Mouse (Mus musculus): Measurements from ENCODE around the gene Ifna11.
"Not testable (repeated sequence)": the region's sequence is repeated elsewhere in the genome, so short reads cannot be mapped to it uniquely, and the experiment has no call there.

Ifna11 gene

GRCm38 (mm10) chr4:88819659-88820058 is at the start of gene Ifna11:
Ifna11 (plus strand) TSS chr4:88819959.
- no peak for DNase-seq (ENCODE audit: extremely low read depth, insufficient read length, low spot score)

GRCm38 (mm10) chr4:88773534-88773933 is 46.2 kb upstream of the Ifna11 start, which contains the start of gene Gm13290:
Gm13290 (plus strand) TSS chr4:88773834.
- DNase-seq (ENCODE audit: extremely low read depth, insufficient read length, low spot score) = not testable (repeated sequence)

- DNase-seq (ENCODE audit: extremely low read depth, insufficient read length, low spot score) = not testable (repeated sequence)
Observed at GRCm38 (mm10) chr4:88776622-88777021, 43.1 kb upstream of the Ifna11 start, which contains the start of gene Gm13289. Gm13289 (plus strand) TSS chr4:88776922.

- not testable (repeated sequence) for DNase-seq (ENCODE audit: extremely low read depth, insufficient read length, low spot score)
Observed at GRCm38 (mm10) chr4:88779550-88779949, 40.2 kb upstream of the Ifna11 start, which contains the start of gene Gm13272. Gm13272 (plus strand) TSS chr4:88779850.

GRCm38 (mm10) chr4:88780320-88780719 is 39.4 kb upstream of the Ifna11 start:
- not testable (repeated sequence) for DNase-seq (ENCODE audit: extremely low read depth, insufficient read length, low spot score)

- not testable (repeated sequence) for DNase-seq (ENCODE audit: extremely low read depth, insufficient read length, low spot score)
Observed at GRCm38 (mm10) chr4:88781831-88782230, 37.9 kb upstream of the Ifna11 start, which contains the start of gene Ifnz. Ifnz (plus strand) TSS chr4:88782131.

- not testable (repeated sequence) for DNase-seq (ENCODE audit: extremely low read depth, insufficient read length, low spot score)
Observed at GRCm38 (mm10) chr4:88782335-88782734, 37.4 kb upstream of the Ifna11 start.

- not testable (repeated sequence) for DNase-seq (ENCODE audit: extremely low read depth, insufficient read length, low spot score)
Observed at GRCm38 (mm10) chr4:88785409-88785808, 34.4 kb upstream of the Ifna11 start, which contains the start of gene Gm13276. Gm13276 (plus strand) TSS chr4:88785709.

- DNase-seq (ENCODE audit: extremely low read depth, insufficient read length, low spot score) = not testable (repeated sequence)
Observed at GRCm38 (mm10) chr4:88788402-88788801, 31.4 kb upstream of the Ifna11 start, which contains the start of gene Gm13277. Gm13277 (plus strand) TSS chr4:88788632.

- DNase-seq (ENCODE audit: extremely low read depth, insufficient read length, low spot score) = not testable (repeated sequence)
Observed at GRCm38 (mm10) chr4:88791250-88791649, 28.5 kb upstream of the Ifna11 start, which contains the start of gene Gm13278. Gm13278 (plus strand) TSS chr4:88791550.

GRCm38 (mm10) chr4:88793936-88794675 is 25.7 kb upstream of the Ifna11 start, which contains the start of gene Gm13275:
Gm13275 (plus strand) TSS chr4:88794487.
- not testable (repeated sequence) for DNase-seq (ENCODE audit: extremely low read depth, insufficient read length, low spot score)

- DNase-seq (ENCODE audit: extremely low read depth, insufficient read length, low spot score) = not testable (repeated sequence)
Observed at GRCm38 (mm10) chr4:88797097-88797496, 22.7 kb upstream of the Ifna11 start, which contains the start of gene Gm13279. Gm13279 (plus strand) TSS chr4:88797397.

GRCm38 (mm10) chr4:88799365-88799764 is 20.4 kb upstream of the Ifna11 start, which contains the start of gene Gm13285:
Gm13285 (plus strand) TSS chr4:88799665.
- DNase-seq (ENCODE audit: extremely low read depth, insufficient read length, low spot score) = not testable (repeated sequence)

- not testable (repeated sequence) for DNase-seq (ENCODE audit: extremely low read depth, insufficient read length, low spot score)
Observed at GRCm38 (mm10) chr4:88802954-88803353, 16.8 kb upstream of the Ifna11 start, which contains the start of gene Gm13287. Gm13287 (plus strand) TSS chr4:88803254.

- DNase-seq (ENCODE audit: extremely low read depth, insufficient read length, low spot score) = not testable (repeated sequence)
Observed at GRCm38 (mm10) chr4:88805231-88805630, 14.5 kb upstream of the Ifna11 start, which contains the start of gene Gm13288. Gm13288 (plus strand) TSS chr4:88805531.

GRCm38 (mm10) chr4:88805761-88806160 is 14.0 kb upstream of the Ifna11 start:
- not testable (repeated sequence) for DNase-seq (ENCODE audit: extremely low read depth, insufficient read length, low spot score)

GRCm38 (mm10) chr4:88815928-88816327 is 3.8 kb upstream of the Ifna11 start, which contains the start of gene Ifna7:
Ifna7 (plus strand) TSS chr4:88816228.
- DNase-seq (ENCODE audit: extremely low read depth, insufficient read length, low spot score) = no peak

- DNase-seq (ENCODE audit: extremely low read depth, insufficient read length, low spot score) = no peak
Observed at GRCm38 (mm10) chr4:88822995-88823394, 3.2 kb downstream of the Ifna11 start.

GRCm38 (mm10) chr4:88827116-88827515 is 7.4 kb downstream of the Ifna11 start, which contains the start of gene Ifna6:
Ifna6 (plus strand) TSS chr4:88827416.
- DNase-seq (ENCODE audit: extremely low read depth, insufficient read length, low spot score) = not testable (repeated sequence)

GRCm38 (mm10) chr4:88830523-88830922 is 10.8 kb downstream of the Ifna11 start:
- no peak for DNase-seq (ENCODE audit: extremely low read depth, insufficient read length, low spot score)

- not testable (repeated sequence) for DNase-seq (ENCODE audit: extremely low read depth, insufficient read length, low spot score)
Observed at GRCm38 (mm10) chr4:88835225-88835624, 15.5 kb downstream of the Ifna11 start, which contains the start of gene Ifna5. Ifna5 (plus strand) TSS chr4:88835525.

Data from 3134 (cell line).